Mouse (Mus musculus): ENCODE results near the gene Rab3il1. TPM values are rescaled to one million over a fixed set of nuclear protein-coding genes. Genes with fewer than 3 reads are reported as not detected.

The Rab3il1 gene
- polyA plus RNA-seq, 1 experiment: 22.0 TPM

Other genes starting within 250 kb of the Rab3il1 start
- gene Scgb2a2, start 154.1 kb upstream of the Rab3il1 start, polyA plus RNA-seq (2012; rRNA removed): not detected in 2 replicates
- 4.9 and 7.9 TPM in 2 replicates for gene Incenp, start 102.1 kb upstream of the Rab3il1 start, polyA plus RNA-seq (2012; rRNA removed)
- 2,402 and 3,491 TPM in 2 replicates for gene Fth1, start 21.1 kb upstream of the Rab3il1 start, polyA plus RNA-seq (2012; rRNA removed)
- 3.8 and 4.2 TPM in 2 replicates for gene Best1, start within 50 bp of the Rab3il1 start, polyA plus RNA-seq (2012; rRNA removed)
- gene Fads3, start 39.9 kb downstream of the Rab3il1 start, polyA plus RNA-seq (2012; rRNA removed): 38.6 and 41.9 TPM in 2 replicates
- gene Fads2, start 100.1 kb downstream of the Rab3il1 start, polyA plus RNA-seq (2012; rRNA removed): 156 and 173 TPM in 2 replicates
- 75.3 and 95.1 TPM in 2 replicates for gene Fads1, start 181.2 kb downstream of the Rab3il1 start, polyA plus RNA-seq (2012; rRNA removed)
- 77.0 and 87.9 TPM in 2 replicates for gene Tmem258, start 202.3 kb downstream of the Rab3il1 start, polyA plus RNA-seq (2012; rRNA removed)
- gene Fen1, start 202.5 kb downstream of the Rab3il1 start, polyA plus RNA-seq (2012; rRNA removed): 5.9 and 7.0 TPM in 2 replicates
- 3.8 and 4.3 TPM in 2 replicates for gene Myrf, start 239.1 kb downstream of the Rab3il1 start, polyA plus RNA-seq (2012; rRNA removed)

Data from urinary bladder, adult 2 months (tissue).